Mouse (Mus musculus): ENCODE data around the gene Nfat5.
A peak's percentile ranks its signal among the peaks of the same experiment; 100 is the strongest.

Gene Nfat5

GRCm38 (mm10) chr8:107293641-107294628 lies 665 bp downstream of the Nfat5 start:
- DNase-seq: peak; percentile 34

- no peak for DNase-seq
These were observed 2.2 kb downstream of the Nfat5 start for GRCm38 (mm10) chr8:107295450-107295849.

GRCm38 (mm10) chr8:107311876-107312275 lies 18.6 kb downstream of the Nfat5 start:
- DNase-seq: no peak

- peak; percentile 67 for DNase-seq
These were observed 30.9 kb downstream of the Nfat5 start for GRCm38 (mm10) chr8:107324142-107324541.

GRCm38 (mm10) chr8:107329595-107329994 lies 36.3 kb downstream of the Nfat5 start:
- no peak for DNase-seq

- no peak for DNase-seq
These were observed 43.2 kb downstream of the Nfat5 start for GRCm38 (mm10) chr8:107336480-107336879.

GRCm38 (mm10) chr8:107370311-107370710 lies 77.0 kb downstream of the Nfat5 start:
- no peak for DNase-seq

- DNase-seq: no peak
These were observed 84.1 kb downstream of the Nfat5 start for GRCm38 (mm10) chr8:107377346-107377745.

- no peak for DNase-seq
These were observed 87.5 kb downstream of the Nfat5 start for GRCm38 (mm10) chr8:107380734-107381133.

GRCm38 (mm10) chr8:107381666-107382065 lies 88.4 kb downstream of the Nfat5 start:
- no peak for DNase-seq

- DNase-seq: no peak
These were observed 89.6 kb downstream of the Nfat5 start for GRCm38 (mm10) chr8:107382898-107383297.

- DNase-seq: no peak
These were observed 91.4 kb downstream of the Nfat5 start for GRCm38 (mm10) chr8:107384651-107385050.

- DNase-seq: no peak
These were observed 91.8 kb downstream of the Nfat5 start for GRCm38 (mm10) chr8:107385063-107385462.

GRCm38 (mm10) chr8:107386171-107386570 lies 92.9 kb downstream of the Nfat5 start:
- no peak for DNase-seq

GRCm38 (mm10) chr8:107386642-107387041 lies 93.4 kb downstream of the Nfat5 start:
- no peak for DNase-seq

GRCm38 (mm10) chr8:107387861-107388260 lies 94.6 kb downstream of the Nfat5 start:
- no peak for DNase-seq

- no peak for DNase-seq
These were observed 96.3 kb downstream of the Nfat5 start for GRCm38 (mm10) chr8:107389557-107389956.

- no peak for DNase-seq
These were observed 97.3 kb downstream of the Nfat5 start for GRCm38 (mm10) chr8:107390476-107391135.

- DNase-seq: no peak
These were observed 97.9 kb downstream of the Nfat5 start for GRCm38 (mm10) chr8:107391136-107391516.

- no peak for DNase-seq
These were observed 102.1 kb downstream of the Nfat5 start for GRCm38 (mm10) chr8:107395397-107395796.

- DNase-seq: no peak
These were observed 102.9 kb downstream of the Nfat5 start for GRCm38 (mm10) chr8:107396106-107396670.

- DNase-seq: no peak
These were observed 104.4 kb downstream of the Nfat5 start for GRCm38 (mm10) chr8:107397665-107398064.

GRCm38 (mm10) chr8:107399495-107399894 lies 106.2 kb downstream of the Nfat5 start:
- DNase-seq: no peak

- DNase-seq: no peak
These were observed 108.6 kb downstream of the Nfat5 start for GRCm38 (mm10) chr8:107401866-107402265.

All from right cerebral cortex, postnatal 25 days (tissue).